Mouse (Mus musculus) heart, postnatal 0 days (tissue): ENCODE results near the gene Scaf1. TPM values are rescaled to one million over a fixed set of nuclear protein-coding genes. Genes with fewer than 3 reads are reported as not detected.

Source experiments
- ATAC-seq: fragments of 200-750 bp; cut with Nextera tagmentation; 2 replicates; pipeline ENCODE4 v1.8.0; 2017; ENCODE audit warnings: low read depth, moderate number of reproducible peaks, moderate library complexity; ENCODE audit not compliant: insufficient read depth
- DNase-seq: peaks from one replicate; pipeline ENCODE4 v3.0.0-alpha.2; 2016; ENCODE audit warnings: low spot score
- H3K27ac ChIP-seq: fragments of 300-500 bp; sonication (generic); 2 replicates; pipeline ENCODE4 v1.5.1; 2014; ENCODE audit warnings: low read depth, mild to moderate bottlenecking
- H3K27me3 ChIP-seq: fragments of 300-500 bp; sonication (generic); 2 replicates; pipeline ENCODE4 v1.6.1; 2014; ENCODE audit warnings: low read length, mixed read lengths; ENCODE audit not compliant: control insufficient read depth, insufficient read depth
- H3K36me3 ChIP-seq: fragments of 300-500 bp; sonication (generic); replicated peaks from 2 replicates; pipeline ENCODE4 v1.6.1; 2014; ENCODE audit warnings: low read length, mixed read lengths; ENCODE audit not compliant: control insufficient read depth, insufficient read depth
- H3K4me1 ChIP-seq: fragments of 300-500 bp; sonication (generic); 2 replicates; pipeline ENCODE4 v1.6.1; 2014; ENCODE audit warnings: antibody characterized with exemption; ENCODE audit not compliant: control insufficient read depth, insufficient read depth
- H3K4me2 ChIP-seq: fragments of 300-500 bp; sonication (generic); 2 replicates; pipeline ENCODE4 v1.6.1; 2014; ENCODE audit warnings: low read depth, mild to moderate bottlenecking, low read length, moderate library complexity
- H3K4me3 ChIP-seq: fragments of 300-500 bp; sonication (generic); 2 replicates; pipeline ENCODE4 v1.5.1; 2014; ENCODE audit warnings: low read depth, low read length
- H3K9ac ChIP-seq: fragments of 300-500 bp; sonication (generic); replicated peaks from 2 replicates; pipeline ENCODE4 v1.6.1; 2014; ENCODE audit warnings: low read depth, low read length, mixed read lengths
- H3K9me3 ChIP-seq: fragments of 300-500 bp; sonication (generic); replicated peaks from 2 replicates; pipeline ENCODE4 v1.6.1; 2016; ENCODE audit warnings: low read length; ENCODE audit not compliant: control insufficient read depth
- CTCF ChIP-seq: IDR thresholded peaks from 2 replicates; pipeline ENCODE4 v1.5.1; 2016; ENCODE audit warnings: antibody characterized with exemption, control low read depth, low read depth
- EP300 ChIP-seq: IDR thresholded peaks from 2 replicates; pipeline ENCODE4 v1.6.1; 2016; ENCODE audit warnings: antibody characterized with exemption, low read depth
- WGBS: fragments of 180-500 bp; shearing (Covaris S2); extraction: QIAGEN DNeasy Blood & Tissue Kit; methylation state at CpG from one replicate; pipeline ENCODE4 v1.1.7; 2014; 5-methylcytosine and 5-hydroxymethylcytosine counted together
- polyA plus RNA-seq: library from polyadenylated mRNA; unstranded; fragments of >200 nt; fragmentation: Nextera tagmentation; extraction: Ambion mirVana; gene quantifications from 2 replicates; pipeline ENCODE4 v1.2.1, GENCODE M21; 2015
- total RNA-seq: library from RNA; depleted of rRNA; stranded (reverse); fragments of >200 nt; gene quantifications from 2 replicates; pipeline ENCODE4 v1.2.3, GENCODE M21; 2014; ENCODE audit warnings: low replicate concordance

The Scaf1 gene
- total and polyA plus RNA-seq, 2 experiments from 2014 or later, result 17.9 to 37.8 TPM

GRCm38 (mm10) chr7:45058607-45059571 is 42.7 kb upstream of the Scaf1 start:
- H3K27ac ChIP-seq, result no peak overlapping the region
- WGBS, result 81% methylated on average over 10 of the region's 10 CpGs
- DNase-seq (no peak), ATAC-seq (no peak)
- no peaks in the 10 kb centered on the region for H3K9me3 ChIP-seq
- no peak overlapping the region for H3K9ac ChIP-seq
- no peak overlapping the region for H3K4me3 ChIP-seq
- no peak for TF ChIP-seq EP300
- no peak for TF ChIP-seq CTCF
- no peaks in the 10 kb centered on the region for H3K27me3 ChIP-seq
- H3K4me1 ChIP-seq, result peaks cover 7% of the 10 kb centered on the region; the same call in 1 of the 2 replicates
- no peak overlapping the region for H3K4me2 ChIP-seq
- H3K36me3 ChIP-seq, result no peaks in the 10 kb centered on the region

GRCm38 (mm10) chr7:45056972-45057348 is 40.8 kb upstream of the Scaf1 start:
- ATAC-seq, result no peak
- no peak overlapping the region for H3K4me3 ChIP-seq
- no peaks in the 10 kb centered on the region for H3K36me3 ChIP-seq
- H3K9ac ChIP-seq, result no peak overlapping the region
- TF ChIP-seq EP300 (no peak), CTCF (no peak)
- H3K4me2 ChIP-seq, result no peak overlapping the region
- no peak for DNase-seq
- H3K4me1 ChIP-seq, result peaks cover 10% of the 10 kb centered on the region
- H3K27me3 ChIP-seq, result no peaks in the 10 kb centered on the region
- no peak overlapping the region for H3K27ac ChIP-seq
- H3K9me3 ChIP-seq, result no peaks in the 10 kb centered on the region

GRCm38 (mm10) chr7:45056329-45056971 is 40.3 kb upstream of the Scaf1 start:
- no peak for TF ChIP-seq EP300
- TF ChIP-seq CTCF, result no peak
- H3K27me3 ChIP-seq, result no peaks in the 10 kb centered on the region
- H3K27ac ChIP-seq, result no peak overlapping the region
- no peaks in the 10 kb centered on the region for H3K9me3 ChIP-seq
- H3K36me3 ChIP-seq, result no peaks in the 10 kb centered on the region
- DNase-seq (no peak), ATAC-seq (no peak)
- H3K4me3 ChIP-seq, result no peak overlapping the region
- 65% methylated on average over 14 of the region's 14 CpGs for WGBS
- H3K4me1 ChIP-seq, result peaks cover 11% of the 10 kb centered on the region
- H3K9ac ChIP-seq, result no peak overlapping the region
- H3K4me2 ChIP-seq, result no peak overlapping the region

DNA sequence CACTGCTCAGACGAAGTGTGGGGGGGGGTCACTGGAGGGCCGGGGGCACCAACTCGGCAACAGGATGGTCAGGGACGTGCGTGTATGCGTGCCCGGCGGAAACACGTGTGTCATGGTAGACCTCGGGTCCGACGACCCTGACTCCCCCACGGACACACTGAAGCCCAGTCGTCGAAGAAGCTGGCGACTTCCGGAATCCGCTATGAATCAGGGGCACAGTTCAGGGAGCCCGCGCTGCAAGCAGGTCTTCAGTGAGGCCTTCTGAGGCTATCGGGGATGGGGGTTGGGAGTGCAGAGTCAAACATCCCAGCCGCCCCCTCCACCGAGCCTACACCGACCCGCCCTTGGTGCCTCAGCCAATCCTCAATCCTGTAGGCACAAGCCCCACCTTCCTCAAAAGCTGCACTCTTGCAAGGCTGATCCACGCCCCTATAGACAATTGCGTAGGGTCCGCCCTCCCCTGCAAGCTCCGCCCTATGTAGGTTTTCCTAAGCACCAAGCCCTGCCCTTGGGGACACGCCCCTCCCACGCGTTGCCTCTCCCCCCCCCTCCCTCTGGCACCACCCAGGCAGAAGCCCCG is 37.9 kb upstream of the Scaf1 start:
- peak overlapping the region; percentile 76 for H3K9ac ChIP-seq
- peaks cover 14% of the 10 kb centered on the region for H3K4me1 ChIP-seq
- H3K9me3 ChIP-seq, result no peaks in the 10 kb centered on the region
- peaks cover 17% of the 10 kb centered on the region for H3K36me3 ChIP-seq
- no peaks in the 10 kb centered on the region for H3K27me3 ChIP-seq
- under 1% methylated on average over 32 of the region's 33 CpGs for WGBS
- DNase-seq (peak; percentile 99), ATAC-seq (peak; percentile 95)
- 0 out of 2 replicates have a peak, but pooled peaks have one; percentile 49 for TF ChIP-seq EP300
- no peak for TF ChIP-seq CTCF
- peak overlapping the region; percentile 91 for H3K27ac ChIP-seq
- H3K4me3 ChIP-seq, result peak overlapping the region; percentile 67
- peak overlapping the region; percentile 99 for H3K4me2 ChIP-seq

- H3K9me3 ChIP-seq, result no peaks in the 10 kb centered on the region
- WGBS, result under 1% methylated on average over 30 of the region's 59 CpGs
- peaks cover 24% of the 10 kb centered on the region for H3K36me3 ChIP-seq
- ATAC-seq, result peak; percentile 54
- peak overlapping the region; percentile 67 for H3K4me3 ChIP-seq
- H3K27ac ChIP-seq, result peak overlapping the region; percentile 91
- H3K4me1 ChIP-seq, result peaks cover 14% of the 10 kb centered on the region
- no peaks in the 10 kb centered on the region for H3K27me3 ChIP-seq
- H3K4me2 ChIP-seq, result peak overlapping the region; percentile 99
- DNase-seq, result peak; percentile 68
- H3K9ac ChIP-seq, result peak overlapping the region; percentile 76
- no peak for TF ChIP-seq CTCF
- peak; percentile 59; the same call in 1 of the 2 replicates for TF ChIP-seq EP300
Observed at GRCm38 (mm10) chr7:45053117-45053930, 37.2 kb upstream of the Scaf1 start.
